Mouse (Mus musculus) forebrain, embryonic 11.5 days (tissue): ENCODE data around the gene Clstn3. TPM values are rescaled to one million over a fixed set of nuclear protein-coding genes. Genes with fewer than 3 reads are reported as not detected.
"Not testable (repeated sequence)": the region's sequence is repeated elsewhere in the genome, so short reads cannot be mapped to it uniquely, and the experiment has no call there.

Experiments
- ATAC-seq: fragments of 200-750 bp; cut with Nextera tagmentation; replicated peaks from 2 replicates; pipeline ENCODE4 v1.8.0; 2017; ENCODE audit warnings: moderate TSS enrichment; ENCODE audit not compliant: low FRiP score
- DNase-seq: peaks from one replicate; pipeline ENCODE4 v3.0.0-alpha.2; 2017; ENCODE audit warnings: low spot score
- H3K27ac ChIP-seq: fragments of 300-500 bp; sonication (generic); 2 replicates; pipeline ENCODE4 v1.5.1; 2014; ENCODE audit warnings: low read depth, low read length
- H3K27me3 ChIP-seq: fragments of 300-500 bp; sonication (generic); 2 replicates; pipeline ENCODE4 v1.6.1; 2014; ENCODE audit warnings: mild to moderate bottlenecking, low read length, mixed read lengths; ENCODE audit not compliant: control insufficient read depth, insufficient read depth
- H3K36me3 ChIP-seq: fragments of 300-500 bp; sonication (generic); 2 replicates; pipeline ENCODE4 v1.6.1; 2014; ENCODE audit warnings: mild to moderate bottlenecking, low read length, moderate library complexity, mixed read lengths; ENCODE audit not compliant: control insufficient read depth, insufficient read depth
- H3K4me1 ChIP-seq: fragments of 300-500 bp; sonication (generic); replicated peaks from 2 replicates; pipeline ENCODE4 v1.6.1; 2014; ENCODE audit warnings: low read length, mixed read lengths; ENCODE audit not compliant: control insufficient read depth, insufficient read depth
- H3K4me2 ChIP-seq: fragments of 300-500 bp; sonication (generic); 2 replicates; pipeline ENCODE4 v1.6.1; 2014; ENCODE audit warnings: low read depth, mild to moderate bottlenecking, low read length, moderate library complexity, mixed read lengths; ENCODE audit not compliant: severe bottlenecking
- H3K4me3 ChIP-seq: fragments of 300-500 bp; sonication (generic); 2 replicates; pipeline ENCODE4 v1.5.1; 2014; ENCODE audit warnings: low read depth, low read length
- H3K9ac ChIP-seq: fragments of 300-500 bp; sonication (generic); 2 replicates; pipeline ENCODE4 v1.6.1; 2014; ENCODE audit warnings: low read length
- H3K9me3 ChIP-seq: fragments of 300-500 bp; sonication (generic); 2 replicates; pipeline ENCODE4 v1.6.1; 2016; ENCODE audit warnings: low read length, mixed read lengths; ENCODE audit not compliant: control insufficient read depth
- WGBS: fragments of 180-500 bp; shearing (Covaris S2); extraction: QIAGEN DNeasy Blood & Tissue Kit; methylation state at CpG from one replicate; pipeline ENCODE4 v1.1.7; 2014; 5-methylcytosine and 5-hydroxymethylcytosine counted together
- polyA plus RNA-seq: library from polyadenylated mRNA; unstranded; fragments of >200 nt; fragmentation: Nextera tagmentation; extraction: Ambion mirVana; gene quantifications from 2 replicates; pipeline ENCODE4 v1.2.1, GENCODE M21; 2014

The Clstn3 gene
- polyA plus RNA-seq = 12.8 and 15.2 TPM in 2 replicates

DNA sequence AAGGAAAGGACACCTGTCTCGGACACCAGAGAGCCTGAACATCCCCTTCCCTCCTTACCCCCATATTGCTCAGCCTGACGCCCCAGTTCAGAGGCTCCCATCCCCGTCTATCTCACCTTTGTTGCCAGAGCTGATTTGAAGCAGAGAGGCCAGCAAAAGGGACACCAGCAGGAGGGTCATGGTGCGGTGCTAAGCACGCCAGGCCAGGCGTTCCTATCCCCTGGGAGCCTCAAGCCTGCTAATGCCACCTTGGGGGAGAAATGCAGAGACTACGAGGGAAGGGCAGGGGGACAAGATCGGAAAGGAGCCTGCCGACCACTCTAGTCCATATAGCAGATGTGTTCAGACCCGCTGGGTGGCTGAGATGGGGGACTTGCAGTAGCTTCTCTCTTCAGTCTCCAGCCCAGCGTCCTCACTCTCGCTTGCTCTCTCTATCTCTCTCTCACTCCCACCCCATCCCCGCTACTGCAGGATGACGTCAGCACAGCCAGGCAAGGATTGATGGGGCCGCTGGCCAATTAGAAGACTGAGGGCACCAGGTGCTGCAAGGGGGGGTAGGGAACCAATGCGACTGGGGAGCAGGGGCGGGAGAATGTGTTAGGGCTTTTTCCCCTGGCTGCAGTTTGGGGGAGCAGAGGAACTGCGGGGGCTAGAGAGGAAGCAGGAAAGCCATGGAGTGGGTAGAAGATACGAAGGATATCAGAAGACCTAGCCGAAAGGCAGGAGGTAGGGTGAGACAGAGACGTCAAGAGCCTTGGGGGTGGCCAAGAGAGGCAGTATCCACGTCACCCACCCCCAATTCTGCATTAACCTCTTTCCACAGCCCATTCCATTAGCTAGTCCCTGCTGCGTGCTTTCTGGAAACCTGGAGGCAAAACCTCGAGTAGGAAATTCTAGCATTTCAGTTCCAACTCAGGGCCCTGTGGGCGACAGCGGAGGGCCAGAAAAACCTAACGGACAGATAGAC is at the start of gene Clstn3:
Clstn3 (minus strand) TSS at position 490 of the 967 bp plus-strand sequence.
- no peaks in the 10 kb centered on the region for H3K4me1 ChIP-seq
- no peaks in the 10 kb centered on the region for H3K36me3 ChIP-seq
- no peaks in the 10 kb centered on the region for H3K27me3 ChIP-seq
- peak within 1 kb of the TSS; percentile 44 for H3K4me3 ChIP-seq
- peak within 1 kb of the TSS; percentile 69 for H3K9ac ChIP-seq
- peak; percentile 98 for ATAC-seq
- H3K27ac ChIP-seq = no peak within 1 kb of the TSS
- no peaks in the 10 kb centered on the region for H3K9me3 ChIP-seq
- WGBS = 7% methylated on average over 27 of the region's 27 CpGs
- peak within 1 kb of the TSS; percentile 83 for H3K4me2 ChIP-seq
- peak; percentile 90 for DNase-seq

DNA sequence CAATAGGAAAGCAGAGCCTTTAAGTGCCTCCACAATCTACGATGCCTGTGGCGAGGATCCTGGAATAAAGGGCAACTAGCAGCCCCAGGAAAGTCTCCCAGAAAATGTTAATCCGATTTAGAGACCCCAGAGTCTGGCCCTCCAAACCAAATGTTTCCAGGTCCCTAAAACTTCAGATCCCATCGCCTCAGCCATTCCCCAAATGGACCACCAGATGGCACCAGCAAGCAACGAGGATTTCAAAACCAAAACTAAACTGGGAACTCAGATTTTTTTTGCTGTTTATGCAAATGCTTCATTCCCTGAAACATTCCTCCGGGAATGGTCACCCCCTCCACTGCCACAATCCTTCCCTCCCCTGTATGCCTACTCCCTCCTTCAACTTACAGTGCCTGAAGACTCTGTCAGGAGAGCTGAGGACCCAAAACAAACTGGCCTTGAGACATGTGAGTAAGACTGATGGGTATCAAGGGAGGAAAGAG is 47.8 kb upstream of the Clstn3 start, which contains the start of gene C1ra:
C1ra (plus strand) TSS at position 51 of the 482 bp plus-strand sequence.
- whole genome bisulfite sequencing = 14% methylated on average over 6 of the region's 6 CpGs
- no peak within 1 kb of the TSS for H3K27ac ChIP-seq
- no peaks in the 10 kb centered on the region for H3K36me3 ChIP-seq
- DNase-seq = peak; percentile 55
- no peaks in the 10 kb centered on the region for H3K27me3 ChIP-seq
- ATAC-seq = no peak
- no peak within 1 kb of the TSS for H3K4me3 ChIP-seq
- no peak within 1 kb of the TSS for H3K9ac ChIP-seq
- H3K4me1 ChIP-seq = no peaks in the 10 kb centered on the region
- H3K9me3 ChIP-seq = no peaks in the 10 kb centered on the region
- H3K4me2 ChIP-seq = peak within 1 kb of the TSS; percentile 20; the same call in 1 of the 2 replicates

DNA sequence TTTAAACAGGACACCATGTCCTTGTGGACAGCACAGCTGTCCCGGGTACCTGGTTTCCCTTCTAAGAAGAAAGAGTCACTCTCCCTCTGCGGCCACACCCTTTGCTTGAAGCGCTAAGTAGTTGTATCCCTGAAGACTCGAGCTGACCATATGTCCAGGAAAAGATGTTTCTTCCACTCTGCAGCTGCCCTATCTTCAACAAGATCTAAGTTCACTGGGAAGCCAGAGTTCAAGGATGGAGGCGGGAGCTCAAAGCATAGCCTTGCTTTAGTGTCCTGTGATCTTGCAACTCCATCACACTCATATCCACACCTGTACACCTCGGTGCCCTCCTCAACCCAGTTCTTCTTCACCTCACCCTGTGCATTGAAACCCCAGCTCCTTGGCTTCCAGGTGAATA is 47.3 kb upstream of the Clstn3 start:
- H3K9me3 ChIP-seq = no peaks in the 10 kb centered on the region
- H3K36me3 ChIP-seq = no peaks in the 10 kb centered on the region
- 62% methylated on average over 6 of the region's 6 CpGs for WGBS
- H3K9ac ChIP-seq = no peak overlapping the region
- H3K27me3 ChIP-seq = no peaks in the 10 kb centered on the region
- no peak overlapping the region for H3K27ac ChIP-seq
- DNase-seq = no peak
- ATAC-seq = no peak
- no peaks in the 10 kb centered on the region for H3K4me1 ChIP-seq
- no peak overlapping the region for H3K4me2 ChIP-seq
- H3K4me3 ChIP-seq = no peak overlapping the region

DNA sequence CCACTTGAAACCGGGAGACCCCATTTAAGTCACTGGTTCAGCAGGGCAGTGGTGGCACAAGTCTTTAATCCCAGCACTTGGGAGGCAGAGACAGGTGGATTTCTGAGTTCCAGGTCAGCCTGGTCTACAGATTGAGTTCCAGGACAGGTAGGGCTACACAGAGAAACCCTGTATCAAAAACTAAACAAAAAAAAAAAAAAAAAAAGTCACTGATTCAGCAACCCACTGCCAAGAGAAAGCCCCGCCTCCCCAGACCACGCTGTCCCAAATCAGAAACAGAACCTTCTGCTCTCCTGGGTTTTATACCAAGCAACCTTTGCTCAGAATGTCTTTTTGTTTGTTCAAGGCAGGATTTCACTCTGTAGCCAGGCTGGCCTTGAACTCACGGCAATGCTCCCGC is 44.6 kb upstream of the Clstn3 start:
- H3K36me3 ChIP-seq, H3K4me1 ChIP-seq, ATAC-seq, H3K9me3 ChIP-seq, H3K4me2 ChIP-seq, H3K4me3 ChIP-seq, H3K27ac ChIP-seq, H3K27me3 ChIP-seq, H3K9ac ChIP-seq, DNase-seq: not testable (repeated sequence)
- 74% methylated on average over 5 of the region's 5 CpGs for WGBS

DNA sequence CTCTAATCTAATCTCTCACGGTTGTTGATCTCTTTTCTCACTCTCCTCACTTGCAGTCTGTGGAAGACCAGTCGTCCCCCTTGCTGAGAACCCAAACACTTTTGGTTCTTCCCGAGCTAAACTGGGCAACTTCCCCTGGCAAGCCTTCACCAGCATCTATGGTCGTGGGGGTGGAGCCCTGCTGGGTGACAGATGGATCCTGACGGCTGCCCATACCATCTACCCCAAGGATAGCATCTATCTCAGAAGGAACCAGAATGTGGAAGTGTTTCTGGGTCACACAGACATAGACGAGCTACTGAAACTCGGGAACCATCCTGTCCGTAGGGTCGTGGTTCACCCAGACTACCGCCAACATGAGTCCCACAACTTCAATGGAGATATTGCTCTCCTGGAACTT is 43.7 kb upstream of the Clstn3 start:
- ATAC-seq = no peak

DNA sequence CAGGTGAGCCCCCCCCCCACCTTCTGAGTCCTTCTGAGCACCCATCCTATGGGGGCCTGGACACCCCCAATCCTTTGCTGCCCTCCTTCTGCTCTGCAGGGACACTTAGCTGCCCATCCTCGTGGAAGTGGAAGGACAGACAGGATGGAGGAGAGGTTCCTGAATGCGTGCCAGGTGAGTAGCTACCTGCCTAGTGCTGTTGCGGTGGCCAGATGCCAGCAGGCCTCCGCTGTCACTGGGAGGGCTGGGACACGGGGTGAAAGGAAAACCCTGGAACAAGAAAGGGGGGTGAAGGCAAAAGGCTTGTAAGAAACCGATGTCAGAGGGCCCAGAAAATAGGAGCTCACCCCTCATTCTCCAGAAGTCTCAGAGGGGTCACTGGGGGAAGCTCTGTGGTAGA is 42.4 kb upstream of the Clstn3 start:
- ATAC-seq (no peak), DNase-seq (no peak)
- H3K36me3 ChIP-seq = no peaks in the 10 kb centered on the region
- H3K9ac ChIP-seq = no peak overlapping the region
- H3K9me3 ChIP-seq = no peaks in the 10 kb centered on the region
- WGBS = 80% methylated on average over 6 of the region's 6 CpGs
- no peak overlapping the region for H3K27ac ChIP-seq
- H3K4me1 ChIP-seq = no peaks in the 10 kb centered on the region
- no peak overlapping the region for H3K4me3 ChIP-seq
- no peak overlapping the region for H3K4me2 ChIP-seq
- H3K27me3 ChIP-seq = no peaks in the 10 kb centered on the region

More for the DNA sequence above, 43.7 kb upstream of the Clstn3 start:
- H3K27ac ChIP-seq = no peak overlapping the region
- no peak overlapping the region for H3K4me2 ChIP-seq
- no peaks in the 10 kb centered on the region for H3K4me1 ChIP-seq
- H3K9me3 ChIP-seq = no peaks in the 10 kb centered on the region
- no peak overlapping the region for H3K4me3 ChIP-seq
- no peaks in the 10 kb centered on the region for H3K36me3 ChIP-seq
- H3K9ac ChIP-seq = no peak overlapping the region
- no peaks in the 10 kb centered on the region for H3K27me3 ChIP-seq
- no peak for DNase-seq
- 86% methylated on average over 10 of the region's 10 CpGs for WGBS

DNA sequence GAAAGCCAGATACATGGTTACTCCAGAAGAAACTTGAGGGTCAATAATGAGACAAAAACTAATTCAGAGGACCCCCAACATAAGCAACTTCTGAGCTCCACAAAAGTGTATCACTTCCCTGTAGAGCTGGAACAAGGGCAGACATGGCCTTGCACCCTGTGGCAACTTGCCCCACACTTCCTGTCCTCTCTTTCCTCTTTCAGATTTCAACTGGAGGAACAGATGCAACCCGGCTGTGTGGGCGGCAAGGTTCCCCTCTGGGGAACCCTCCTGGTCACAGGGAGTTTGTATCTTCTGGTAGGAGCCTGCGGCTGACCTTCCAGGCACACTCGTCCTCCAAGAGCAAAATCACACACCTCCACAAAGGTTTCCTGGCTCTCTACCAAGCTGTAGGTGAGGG is 40.4 kb upstream of the Clstn3 start:
- ATAC-seq (no peak), DNase-seq (no peak)
- no peak overlapping the region for H3K9ac ChIP-seq
- WGBS = 84% methylated on average over 4 of the region's 4 CpGs
- no peaks in the 10 kb centered on the region for H3K4me1 ChIP-seq
- H3K27me3 ChIP-seq = no peaks in the 10 kb centered on the region
- no peaks in the 10 kb centered on the region for H3K9me3 ChIP-seq
- H3K4me2 ChIP-seq = no peak overlapping the region
- H3K4me3 ChIP-seq = no peak overlapping the region
- H3K27ac ChIP-seq = no peak overlapping the region
- no peaks in the 10 kb centered on the region for H3K36me3 ChIP-seq

DNA sequence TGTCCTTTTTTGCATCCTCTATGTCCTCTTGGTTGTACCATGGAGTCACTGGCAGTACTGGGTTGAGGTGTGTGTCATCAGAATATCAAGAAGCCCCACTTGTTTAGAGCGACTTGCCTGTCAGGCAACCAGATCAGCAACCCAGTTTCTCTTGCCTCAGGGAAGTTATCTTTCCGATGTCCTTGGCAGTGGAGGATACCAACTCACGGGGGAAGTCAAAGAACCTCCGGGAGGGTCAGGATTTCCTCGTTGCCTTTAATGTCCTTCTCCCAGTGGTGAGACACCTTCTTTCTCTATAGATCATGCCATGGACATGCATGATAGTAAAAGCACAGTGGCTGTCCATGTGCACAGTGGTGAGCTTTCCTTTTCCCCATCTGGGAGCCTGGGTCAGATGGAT is 37.4 kb upstream of the Clstn3 start:
- Histone ChIP-seq H3K27me3 (no peaks in the 10 kb centered on the region), H3K27ac (no peak overlapping the region), H3K36me3 (no peaks in the 10 kb centered on the region), H3K9ac (no peak overlapping the region), H3K4me3 (no peak overlapping the region), H3K9me3 (no peaks in the 10 kb centered on the region), H3K4me1 (no peaks in the 10 kb centered on the region), H3K4me2 (no peak overlapping the region)
- no peak for ATAC-seq
- 88% methylated on average over 5 of the region's 5 CpGs for WGBS
- no peak for DNase-seq
